Mouse (Mus musculus) forebrain, postnatal 0 days (tissue): ENCODE measurements at regions not wholly inside any gene's neighbourhood (a gene's known extent, or its start where the extent isn't known, plus 50 kb on each side); places are given as distances from the start of the nearest gene placed in this dataset.

Experiments
- ATAC-seq: fragments of 200-750 bp; cut with Nextera tagmentation; 2 replicates; pipeline ENCODE4 v1.8.0; 2017; ENCODE audit warnings: mild to moderate bottlenecking, moderate library complexity
- DNase-seq: peaks from one replicate; pipeline ENCODE4 v3.0.0-alpha.2; 2015
- H3K27ac ChIP-seq: fragments of 300-500 bp; sonication (generic); 2 replicates; pipeline ENCODE4 v1.5.1; 2014; ENCODE audit warnings: low read depth, mild to moderate bottlenecking, antibody characterized with exemption, low read length, moderate library complexity, mixed read lengths
- H3K27me3 ChIP-seq: fragments of 300-500 bp; sonication (generic); 2 replicates; pipeline ENCODE4 v1.6.1; 2014; ENCODE audit warnings: mild to moderate bottlenecking, low read length, mixed read lengths; ENCODE audit not compliant: insufficient read depth
- H3K36me3 ChIP-seq: fragments of 300-500 bp; sonication (generic); 2 replicates; pipeline ENCODE4 v1.6.1; 2014; ENCODE audit warnings: mild to moderate bottlenecking, moderate library complexity; ENCODE audit not compliant: insufficient read depth
- H3K4me1 ChIP-seq: fragments of 300-500 bp; sonication (generic); 2 replicates; pipeline ENCODE4 v1.6.1; 2014; ENCODE audit warnings: antibody characterized with exemption; ENCODE audit not compliant: insufficient read depth
- H3K4me2 ChIP-seq: fragments of 300-500 bp; sonication (generic); 2 replicates; pipeline ENCODE4 v1.6.1; 2014; ENCODE audit warnings: low read depth, mild to moderate bottlenecking, moderate library complexity
- H3K4me3 ChIP-seq: fragments of 300-500 bp; sonication (generic); 2 replicates; pipeline ENCODE4 v1.5.1; 2014; ENCODE audit warnings: low read depth, low read length, mixed read lengths
- H3K9ac ChIP-seq: fragments of 300-500 bp; sonication (generic); 2 replicates; pipeline ENCODE4 v1.6.1; 2014; ENCODE audit warnings: mild to moderate bottlenecking
- H3K9me3 ChIP-seq: fragments of 300-500 bp; sonication (generic); 2 replicates; pipeline ENCODE4 v1.6.1; 2016; ENCODE audit warnings: low read length
- CTCF ChIP-seq: sonication (generic); IDR thresholded peaks from 2 replicates; pipeline ENCODE4 v1.5.1; 2016; ENCODE audit warnings: antibody characterized with exemption, control low read depth, low read depth
- WGBS: fragments of 180-500 bp; shearing (Covaris S2); extraction: QIAGEN DNeasy Blood & Tissue Kit; methylation state at CpG from one replicate; pipeline ENCODE4 v1.1.7; 2014; 5-methylcytosine and 5-hydroxymethylcytosine counted together

GRCm38 (mm10) chr6:126481257-126481656 lies 54.0 kb downstream of the Kcna5 start:
- Histone ChIP-seq H3K4me1 (no peaks in the 10 kb centered on the region), H3K9me3 (no peaks in the 10 kb centered on the region), H3K27ac (no peak overlapping the region), H3K36me3 (no peaks in the 10 kb centered on the region), H3K4me3 (no peak overlapping the region), H3K4me2 (no peak overlapping the region), H3K27me3 (no peaks in the 10 kb centered on the region), H3K9ac (no peak overlapping the region)
- peak; percentile 45 for TF ChIP-seq CTCF
- DNase-seq (no peak), ATAC-seq (no peak)
- 56% methylated on average over 6 of the region's 6 CpGs for WGBS

- Histone ChIP-seq H3K4me2 (no peak overlapping the region), H3K9ac (no peak overlapping the region), H3K36me3 (no peaks in the 10 kb centered on the region), H3K9me3 (no peaks in the 10 kb centered on the region), H3K4me3 (no peak overlapping the region), H3K27me3 (no peaks in the 10 kb centered on the region), H3K4me1 (no peaks in the 10 kb centered on the region), H3K27ac (no peak overlapping the region)
- TF ChIP-seq CTCF = no peak
- 14% methylated on average over 2 of the region's 2 CpGs for WGBS
- ATAC-seq = no peak
- DNase-seq = no peak
These were observed 57.7 kb downstream of the Kcna5 start for GRCm38 (mm10) chr6:126477506-126477905.

GRCm38 (mm10) chr6:126476758-126477157 lies 58.5 kb downstream of the Kcna5 start:
- Histone ChIP-seq H3K27me3 (no peaks in the 10 kb centered on the region), H3K36me3 (no peaks in the 10 kb centered on the region), H3K27ac (no peak overlapping the region), H3K9me3 (no peaks in the 10 kb centered on the region), H3K4me2 (no peak overlapping the region), H3K9ac (no peak overlapping the region), H3K4me1 (no peaks in the 10 kb centered on the region), H3K4me3 (no peak overlapping the region)
- no peak for ATAC-seq
- DNase-seq = no peak
- 78% methylated on average over 1 of the region's 1 CpGs for WGBS
- no peak for TF ChIP-seq CTCF

GRCm38 (mm10) chr6:126475555-126475954 lies 59.7 kb downstream of the Kcna5 start:
- Histone ChIP-seq H3K4me1 (no peaks in the 10 kb centered on the region), H3K9ac (no peak overlapping the region), H3K27me3 (no peaks in the 10 kb centered on the region), H3K27ac (no peak overlapping the region), H3K4me2 (no peak overlapping the region), H3K4me3 (no peak overlapping the region), H3K9me3 (no peaks in the 10 kb centered on the region), H3K36me3 (no peaks in the 10 kb centered on the region)
- no peak for ATAC-seq
- TF ChIP-seq CTCF = no peak
- WGBS = 85% methylated on average over 8 of the region's 8 CpGs
- DNase-seq = no peak

- no peaks in the 10 kb centered on the region for H3K4me1 ChIP-seq
- ATAC-seq = no peak
- TF ChIP-seq CTCF = no peak
- no peaks in the 10 kb centered on the region for H3K36me3 ChIP-seq
- no peak for DNase-seq
- H3K4me3 ChIP-seq = no peak overlapping the region
- H3K27me3 ChIP-seq = no peaks in the 10 kb centered on the region
- no peaks in the 10 kb centered on the region for H3K9me3 ChIP-seq
- H3K9ac ChIP-seq = no peak overlapping the region
- no peak overlapping the region for H3K27ac ChIP-seq
- WGBS = 32% methylated on average over 1 of the region's 1 CpGs
- no peak overlapping the region for H3K4me2 ChIP-seq
These were observed 81.5 kb downstream of the Kcna5 start for GRCm38 (mm10) chr6:126453751-126454150.

GRCm38 (mm10) chr6:126445519-126445918 lies 89.7 kb downstream of the Kcna5 start:
- WGBS = 27% methylated on average over 3 of the region's 3 CpGs
- H3K9ac ChIP-seq = no peak overlapping the region
- TF ChIP-seq CTCF = no peak

GRCm38 (mm10) chr6:126440254-126440653 lies 95.0 kb downstream of the Kcna5 start:
- no peaks in the 10 kb centered on the region for H3K4me1 ChIP-seq
- no peaks in the 10 kb centered on the region for H3K27me3 ChIP-seq
- no peak overlapping the region for H3K9ac ChIP-seq
- no peak overlapping the region for H3K27ac ChIP-seq
- H3K9me3 ChIP-seq = no peaks in the 10 kb centered on the region
- no peak for TF ChIP-seq CTCF
- WGBS = 74% methylated on average over 1 of the region's 1 CpGs
- no peak overlapping the region for H3K4me2 ChIP-seq
- H3K36me3 ChIP-seq = no peaks in the 10 kb centered on the region
- DNase-seq (no peak), ATAC-seq (no peak)
- no peak overlapping the region for H3K4me3 ChIP-seq

More at GRCm38 (mm10) chr6:126445519-126445918, 89.7 kb downstream of the Kcna5 start:
- Histone ChIP-seq H3K4me3 (no peak overlapping the region), H3K4me2 (no peak overlapping the region), H3K36me3 (no peaks in the 10 kb centered on the region), H3K27ac (no peak overlapping the region), H3K27me3 (no peaks in the 10 kb centered on the region), H3K9me3 (no peaks in the 10 kb centered on the region), H3K4me1 (no peaks in the 10 kb centered on the region)
- no peak for DNase-seq
- no peak for ATAC-seq
